Mouse (Mus musculus) layer of hippocampus, postnatal 25 days (tissue): ENCODE measurements around the gene Nck1. TPM values are rescaled to one million over a fixed set of nuclear protein-coding genes. Genes with fewer than 3 reads are reported as not detected.

Experiments
- DNase-seq, 2 experiments: peaks; one replicate each; pipeline ENCODE4 v3.0.0; 2022; ENCODE audit warnings: mixed read lengths in 2 of 2, low spot score in 1 of 2; ENCODE audit errors: extremely low spot score in 1 of 2
- total RNA-seq, 2 experiments: library from RNA; stranded (reverse); gene quantifications; 2 replicates each; pipeline ENCODE4 v1.2.3; 2021

Gene Nck1
- total RNA-seq = 10 to 100 TPM; 33.5 to 37.2 TPM

DNA sequence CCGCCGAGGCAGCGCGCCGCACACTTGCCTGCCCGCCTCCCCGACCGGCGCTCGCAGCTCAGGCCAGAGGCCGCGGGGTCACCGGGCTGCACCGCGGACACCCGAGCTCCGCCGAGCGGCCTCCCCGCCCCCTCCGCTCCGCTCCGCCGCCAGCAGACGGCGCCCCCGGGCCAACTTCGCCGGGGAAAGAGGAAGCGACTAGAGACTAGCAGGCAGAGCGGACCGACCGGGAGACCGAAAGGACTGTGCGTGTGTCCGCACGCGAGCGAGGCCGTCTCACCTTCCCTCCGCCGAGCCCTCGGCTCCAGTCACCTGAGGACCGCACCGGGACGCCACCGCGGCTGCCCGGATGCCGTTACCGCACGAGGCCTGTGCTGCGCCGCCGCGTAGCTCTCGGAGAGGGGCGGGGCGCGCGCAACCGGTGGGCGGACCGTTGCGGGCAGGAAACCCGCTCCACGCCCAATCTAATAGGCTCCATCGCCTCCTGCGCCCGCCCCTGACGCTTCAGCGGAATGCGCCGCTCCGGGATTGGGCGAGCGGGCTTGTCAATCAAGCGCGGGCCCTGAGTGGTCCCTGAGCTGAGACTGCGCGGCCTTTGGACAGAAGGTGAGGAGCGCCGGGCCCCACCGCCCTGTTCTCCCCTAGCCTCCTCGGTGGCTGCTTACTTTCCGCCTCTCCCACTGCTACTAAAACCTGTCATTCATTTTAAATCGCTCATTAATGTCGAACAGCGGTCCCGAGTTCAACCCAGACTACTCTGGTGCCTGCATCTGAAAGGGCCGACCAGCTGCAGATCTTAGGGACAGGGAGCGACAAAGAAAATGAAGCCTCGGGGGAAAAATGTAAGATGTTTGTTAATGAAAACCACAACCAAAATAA lies at the start of gene Nck1:
TSS of gene Nck1 (minus strand) at position 420 of the 879 bp plus-strand sequence.
- DNase-seq = peak; percentile 96 to 98

DNA sequence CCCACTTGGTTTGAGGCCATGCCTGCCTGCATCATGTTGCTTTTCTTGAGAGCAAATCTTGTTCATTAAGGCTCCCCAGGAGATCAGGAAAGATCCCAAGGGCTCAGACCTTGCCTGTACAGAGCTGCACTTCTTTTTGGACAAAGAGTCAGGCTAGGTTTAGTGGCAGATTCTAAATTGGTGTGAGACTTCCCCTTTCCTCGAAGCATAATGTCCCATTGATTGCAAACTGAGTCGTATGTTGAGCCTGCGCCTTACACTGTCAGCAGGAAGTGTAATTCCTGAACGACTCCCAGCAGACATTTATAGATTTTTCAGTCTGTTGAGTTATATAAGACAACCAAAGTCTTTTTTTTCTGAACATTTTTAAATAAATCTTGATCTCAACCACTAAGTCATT lies 44.5 kb upstream of the Nck1 start:
- DNase-seq = no peak

DNA sequence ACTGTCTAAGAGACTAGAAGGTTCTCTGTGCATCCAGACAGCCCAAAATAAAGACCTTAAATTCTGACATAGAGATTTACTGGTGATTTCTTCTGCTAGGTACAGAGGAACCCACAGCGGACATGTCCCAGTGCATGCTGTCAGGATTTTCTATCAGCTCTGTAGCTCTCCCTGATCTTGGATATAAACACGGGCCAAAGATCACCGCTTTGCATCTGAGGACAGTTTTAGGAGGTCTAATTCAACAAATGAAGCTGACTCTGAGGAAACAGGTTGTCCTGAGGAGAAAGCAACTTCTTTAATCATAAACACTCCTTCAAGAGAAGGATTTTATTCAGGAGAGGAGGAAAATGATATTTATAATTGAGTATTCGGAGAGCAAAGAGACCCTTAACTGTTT lies 38.1 kb upstream of the Nck1 start:
- DNase-seq = no peak

DNA sequence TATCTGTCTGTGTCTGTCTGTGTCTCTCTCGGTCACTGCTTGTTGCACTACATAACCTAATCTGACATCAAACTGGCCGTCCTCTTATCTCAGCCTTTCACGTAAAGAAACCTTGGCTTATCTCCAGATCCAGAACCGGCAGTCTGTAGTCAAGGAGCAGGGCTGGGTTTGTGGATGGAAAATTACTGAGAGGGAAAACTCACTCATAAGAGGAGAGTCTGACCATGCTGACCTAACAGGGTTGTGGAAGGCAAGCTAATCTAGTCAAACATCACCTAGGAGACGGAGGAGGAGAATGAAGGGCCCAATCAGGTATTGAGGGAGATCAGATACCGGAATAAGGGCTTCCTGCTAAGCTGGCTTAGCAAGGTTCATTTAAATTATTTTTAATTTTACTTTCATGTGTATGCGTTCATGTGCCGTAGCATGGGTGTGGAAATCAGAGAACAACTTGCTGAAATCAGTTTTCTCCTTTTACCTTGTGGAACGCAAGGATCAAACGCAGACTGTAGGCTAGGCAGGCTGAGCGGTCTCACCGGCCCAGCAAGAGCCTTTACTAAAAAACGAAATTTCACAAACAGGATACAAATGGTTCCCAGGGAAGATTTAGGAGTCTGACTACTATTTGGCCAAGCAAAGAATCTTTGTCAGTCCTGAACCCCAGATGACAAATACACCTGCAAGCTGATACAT lies 37.1 kb upstream of the Nck1 start:
- DNase-seq = no peak

DNA sequence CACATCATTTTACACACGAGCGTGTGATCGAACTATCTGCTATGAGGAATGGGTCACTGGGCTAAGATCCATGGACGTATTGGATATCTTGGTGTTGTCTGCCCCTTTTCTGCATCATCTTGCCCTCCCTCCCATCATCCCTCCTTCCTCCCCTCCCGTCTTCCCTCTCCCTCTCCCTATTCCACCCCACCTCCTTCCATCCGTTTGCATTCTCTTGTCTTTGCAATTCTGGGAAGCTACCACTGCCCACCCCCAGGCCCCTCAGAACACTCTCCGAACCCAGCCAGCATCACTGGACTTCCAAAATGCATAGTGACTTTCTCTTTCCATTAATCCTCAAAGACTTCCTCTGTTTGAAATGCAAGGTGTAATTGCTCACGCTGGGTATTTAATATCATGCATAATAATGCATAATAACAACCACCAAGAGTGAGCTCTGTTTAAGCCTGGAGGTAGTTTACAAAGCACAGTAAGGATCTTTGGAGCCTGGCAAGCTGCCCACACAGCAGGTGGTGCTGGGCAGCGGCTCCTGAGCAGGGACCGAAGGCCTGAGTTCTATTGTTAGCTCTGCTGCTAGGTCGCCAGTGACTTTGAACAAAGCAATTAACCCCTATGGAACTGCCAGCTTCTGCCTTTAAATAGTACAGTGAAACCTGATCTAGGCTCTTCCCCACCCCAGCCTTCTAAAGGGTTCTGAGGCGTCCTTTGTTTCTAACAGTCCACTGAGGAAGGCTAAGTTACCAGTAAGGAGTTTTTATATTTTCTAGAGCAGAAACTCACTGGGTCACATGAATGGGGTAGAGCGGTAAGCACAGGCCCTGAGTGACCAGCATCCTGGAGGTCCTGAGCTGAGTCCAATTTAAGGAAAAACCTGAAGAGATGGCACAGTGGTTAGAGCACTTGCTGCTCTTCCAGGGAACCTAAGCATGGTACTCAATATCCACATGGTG lies 35.9 kb upstream of the Nck1 start:
- no peak for DNase-seq

DNA sequence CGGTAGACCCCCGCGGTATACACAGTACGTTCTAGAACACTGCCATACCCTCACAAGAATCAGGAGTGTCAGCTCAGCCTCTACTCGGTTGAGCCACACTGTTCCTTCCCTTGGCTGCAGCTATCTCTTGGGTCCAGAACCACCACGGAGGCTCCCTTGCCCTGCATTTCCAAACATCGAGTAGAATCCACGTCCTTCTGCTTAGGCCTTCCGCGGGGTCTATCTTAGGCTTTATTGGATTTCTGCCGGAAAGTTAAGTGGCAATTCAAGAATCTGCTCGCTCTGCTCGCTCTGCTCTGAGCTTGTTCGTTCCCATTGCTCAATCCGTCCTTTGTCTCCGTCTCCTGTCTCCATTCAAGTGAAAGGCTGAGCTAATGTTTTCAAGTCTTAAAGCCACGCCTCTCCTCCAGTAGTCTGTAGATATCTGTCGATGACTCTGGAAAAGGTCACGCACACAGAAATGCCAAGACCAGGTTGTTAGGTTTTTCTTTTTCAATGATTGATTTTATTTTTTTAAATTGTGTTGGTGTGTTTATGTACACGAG lies 34.3 kb upstream of the Nck1 start:
- no peak for DNase-seq

DNA sequence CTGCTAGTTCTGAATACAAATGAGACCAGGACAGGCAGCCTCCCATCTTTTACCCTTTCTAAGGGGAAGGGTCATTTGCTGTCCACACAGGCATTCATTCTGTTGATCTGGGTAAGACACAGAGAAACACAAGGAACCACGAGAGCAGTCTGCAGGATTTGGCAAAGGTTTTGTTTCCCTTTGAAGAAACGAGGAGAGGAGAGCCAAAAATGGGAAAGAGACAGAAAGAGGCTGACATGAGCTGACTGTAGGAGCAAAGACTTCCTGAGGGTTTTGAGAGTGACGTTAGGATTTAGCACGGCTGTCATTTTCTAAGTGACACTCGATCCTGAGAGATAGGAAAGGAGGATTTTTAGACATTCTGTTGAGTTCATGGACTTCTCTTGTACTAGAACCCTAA lies 28.0 kb upstream of the Nck1 start:
- DNase-seq = no peak

DNA sequence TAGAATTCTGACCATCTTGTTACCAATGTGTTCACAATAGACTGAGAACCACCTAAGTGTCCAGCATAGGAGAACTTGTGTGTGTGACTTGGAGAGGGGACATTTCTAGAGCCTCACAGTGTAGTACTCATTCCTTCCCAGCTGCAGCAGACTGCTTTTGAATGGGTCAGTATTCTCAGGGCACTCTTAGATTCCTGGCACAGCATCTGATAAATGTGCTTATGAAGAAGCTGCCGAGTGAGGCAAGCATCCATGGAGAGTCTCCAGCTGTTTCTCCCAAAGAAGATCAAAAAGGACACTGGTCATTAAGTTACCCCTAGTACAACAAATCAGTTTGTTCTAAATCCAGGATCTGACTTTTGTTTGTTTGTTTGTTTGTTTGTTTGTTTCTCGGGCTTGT lies 27.4 kb upstream of the Nck1 start:
- DNase-seq = no peak

DNA sequence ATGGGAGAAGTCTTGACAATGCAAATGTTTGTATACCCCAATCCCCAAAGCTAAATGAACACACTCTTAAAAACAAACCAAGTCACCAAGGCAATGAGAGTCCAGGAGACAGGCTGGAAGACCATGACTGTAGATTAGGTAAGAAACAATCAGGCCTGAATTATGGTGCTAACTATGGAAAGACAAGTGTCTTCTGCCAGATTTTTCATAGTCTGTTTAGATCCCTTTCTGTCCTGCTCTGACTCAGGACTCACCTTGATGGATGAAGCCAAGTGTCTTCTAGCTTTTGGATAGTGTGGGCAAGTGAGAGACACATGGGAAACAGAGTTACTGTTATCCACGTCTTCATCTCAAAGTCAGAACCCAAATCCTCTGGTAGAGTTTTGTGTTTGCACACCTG lies 25.6 kb upstream of the Nck1 start:
- DNase-seq = no peak

DNA sequence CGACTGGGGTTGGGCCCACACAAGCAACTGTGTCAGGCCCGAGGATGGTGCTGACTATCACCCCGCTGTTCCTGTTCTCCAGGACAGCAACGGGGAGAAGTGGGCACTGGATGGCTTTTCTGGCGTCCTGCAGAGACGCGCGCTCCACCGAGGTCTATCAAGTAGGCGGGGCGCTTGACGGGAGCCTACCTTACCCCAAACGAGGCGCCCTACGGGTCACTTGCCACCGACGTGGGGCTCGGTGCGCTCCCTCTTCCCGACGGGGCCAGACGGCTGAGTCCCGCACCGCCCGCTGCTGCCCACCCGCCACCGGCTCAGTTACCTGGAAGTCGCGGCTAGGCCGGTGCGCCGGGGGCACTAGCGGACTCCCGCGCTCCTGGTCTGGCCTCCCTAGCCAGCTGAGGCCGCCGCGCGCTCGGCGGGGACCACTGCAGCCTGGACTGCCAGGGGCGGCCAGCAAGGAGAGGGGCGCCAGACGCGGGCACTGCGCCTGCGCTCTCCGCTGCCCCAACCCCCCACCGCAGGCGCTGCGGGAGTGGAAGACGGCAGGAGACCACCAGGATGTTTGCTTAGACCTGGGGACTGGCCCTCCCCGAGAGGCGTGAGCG lies 24.8 kb upstream of the Nck1 start, which contains the start of gene Slc35g2:
TSS of gene Slc35g2 (minus strand) at position 465 of the 608 bp plus-strand sequence.
- DNase-seq = peak; percentile 27 to 41

DNA sequence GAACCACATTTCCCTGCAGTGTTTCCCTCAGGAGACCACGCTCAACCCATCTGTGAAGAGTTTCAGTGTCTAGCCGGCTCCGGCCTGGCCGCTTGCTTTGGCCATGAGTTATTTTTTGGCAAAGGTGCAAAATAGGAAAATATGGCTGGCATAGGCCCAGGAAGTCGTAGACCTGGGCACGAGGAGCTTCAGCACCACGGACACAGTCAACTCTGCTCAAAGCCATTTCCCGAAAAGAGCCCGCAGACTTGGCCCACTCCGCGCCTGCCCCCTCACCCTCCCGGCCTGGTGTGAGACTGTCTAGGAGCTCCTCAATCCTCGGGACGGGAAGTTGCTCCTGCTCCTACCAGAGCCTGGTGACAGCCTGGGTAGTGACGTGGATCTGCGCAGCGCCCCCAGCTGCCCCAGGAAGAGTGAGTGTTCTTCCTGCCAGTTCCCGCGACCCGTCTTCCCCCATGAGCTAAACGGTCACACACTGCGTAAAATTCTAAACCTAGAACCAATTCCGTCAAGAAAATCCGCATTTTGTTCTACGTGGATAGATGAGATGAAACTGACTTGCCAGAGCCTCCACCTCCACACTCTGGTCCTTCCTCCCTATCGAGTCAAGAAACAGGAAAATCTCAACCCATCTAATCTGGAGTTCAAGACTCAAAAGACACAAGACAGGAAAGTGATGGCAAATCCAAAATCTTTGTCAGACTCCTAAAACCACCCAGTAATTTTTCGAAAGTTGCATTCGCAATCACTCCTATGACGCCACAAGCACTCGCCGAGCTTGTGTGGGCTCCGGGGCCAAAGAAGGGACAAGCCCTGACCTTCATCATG lies 24.1 kb upstream of the Nck1 start:
- DNase-seq = peak; percentile 20

DNA sequence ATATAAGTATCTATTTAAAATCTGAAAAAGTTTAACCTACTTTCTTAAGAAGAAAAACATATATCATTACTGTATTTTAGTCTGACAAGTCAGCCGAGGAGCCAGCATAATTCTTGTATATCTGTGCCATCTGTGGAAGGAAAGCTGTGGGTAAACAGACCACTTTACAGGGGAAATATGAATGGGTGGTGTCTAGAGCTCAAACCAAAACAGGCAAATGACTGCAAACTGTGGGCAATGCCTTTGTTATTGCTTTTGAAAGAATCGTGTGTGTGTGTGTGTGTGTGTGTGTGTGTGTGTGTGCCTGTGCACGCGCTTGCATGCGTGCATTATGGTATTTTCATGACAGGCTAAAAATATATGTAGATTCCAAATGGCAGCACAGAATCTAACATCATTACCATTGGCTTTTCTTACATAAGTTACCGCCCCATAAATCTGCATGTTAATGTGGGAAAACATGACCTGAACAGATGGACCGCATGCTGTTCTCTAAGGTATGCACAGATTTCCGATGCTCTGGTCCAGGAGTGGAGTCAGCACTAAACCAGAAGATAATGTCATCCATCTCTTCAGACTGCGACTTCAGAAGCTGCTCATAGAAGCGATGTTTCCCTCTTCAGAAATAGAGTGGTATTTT lies 14.4 kb upstream of the Nck1 start:
- no peak for DNase-seq

DNA sequence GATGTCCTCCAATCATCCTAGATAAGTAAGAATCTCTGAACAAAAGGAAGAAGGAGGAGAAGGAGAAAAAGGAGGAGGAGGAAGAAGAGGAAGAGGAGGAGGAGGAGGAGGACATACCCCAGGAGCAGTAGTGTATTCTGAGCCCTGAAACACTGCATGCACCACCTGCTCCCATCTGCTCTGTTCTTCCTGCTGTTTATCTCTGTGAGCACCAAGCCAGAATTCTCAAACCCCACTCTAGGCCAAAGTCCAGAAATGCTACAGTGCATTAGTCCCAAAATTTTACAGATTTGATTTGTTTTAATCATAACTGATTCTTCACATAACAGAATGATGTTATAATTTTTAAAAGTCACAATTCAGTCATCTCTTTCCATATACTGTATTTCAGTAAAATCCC lies 13.1 kb upstream of the Nck1 start:
- no peak for DNase-seq

DNA sequence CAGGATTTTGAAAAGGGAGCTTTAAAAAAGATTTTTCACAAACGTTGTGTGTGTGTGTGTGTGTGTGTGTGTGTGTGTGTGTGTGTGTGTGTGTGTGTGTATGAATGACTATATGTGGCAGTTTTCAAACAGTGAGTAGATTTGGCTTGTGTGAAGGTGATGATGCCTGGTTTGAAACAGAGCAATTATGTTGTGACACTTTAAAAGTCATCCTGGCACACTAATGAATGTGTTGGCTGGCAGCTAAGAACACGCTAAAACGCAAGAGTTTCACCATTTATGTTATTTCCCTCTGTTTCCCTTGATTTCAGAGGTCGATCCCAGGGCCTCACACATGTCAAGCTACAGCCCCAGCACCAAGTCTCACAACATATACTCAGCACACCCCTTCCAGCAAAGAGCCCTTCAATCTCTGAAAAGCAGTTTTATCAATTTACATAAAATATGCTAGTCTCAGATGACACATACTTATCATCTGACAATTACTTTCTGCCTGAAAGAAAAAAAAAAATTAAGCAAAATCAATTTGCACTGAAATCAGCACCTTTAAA lies 12.2 kb upstream of the Nck1 start:
- no peak for DNase-seq

DNA sequence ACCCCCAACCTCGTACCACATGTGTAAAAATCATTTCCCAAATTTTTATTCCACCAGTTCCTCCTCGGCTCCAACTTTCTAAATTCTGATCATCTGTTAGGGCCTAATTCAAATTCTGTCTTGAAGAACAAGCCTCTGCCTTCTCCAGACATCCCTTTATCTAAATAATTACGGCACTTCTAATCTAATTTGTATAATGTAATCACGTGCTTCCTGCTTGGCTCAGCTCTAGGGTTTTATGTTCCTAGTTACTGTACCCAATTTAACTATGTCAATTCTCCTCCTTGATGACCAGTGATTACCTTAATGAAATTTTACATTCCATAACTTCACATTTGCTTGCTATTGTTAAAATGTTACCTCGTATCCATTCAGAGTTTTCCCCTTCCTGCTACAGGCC lies 9.8 kb upstream of the Nck1 start:
- no peak for DNase-seq

DNA sequence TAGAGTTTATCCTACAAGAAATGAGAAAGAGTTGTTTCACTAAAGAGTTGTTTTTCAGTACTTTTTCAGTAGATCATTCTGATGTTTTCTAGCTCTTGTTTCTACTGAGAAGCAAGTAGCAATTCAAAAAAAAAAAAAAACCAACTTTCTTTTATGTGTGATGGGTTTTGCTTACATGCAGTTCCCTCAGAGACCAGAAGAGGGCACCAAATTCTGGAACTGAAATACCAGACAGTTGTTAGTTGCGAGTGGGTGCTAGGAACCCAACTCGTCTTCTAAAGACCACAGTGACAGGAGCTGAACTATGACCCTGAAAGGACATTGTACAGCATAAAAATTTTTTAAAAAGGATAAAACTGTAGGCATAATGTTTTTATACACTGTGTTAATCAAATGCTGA lies 2.4 kb upstream of the Nck1 start:
- no peak for DNase-seq

DNA sequence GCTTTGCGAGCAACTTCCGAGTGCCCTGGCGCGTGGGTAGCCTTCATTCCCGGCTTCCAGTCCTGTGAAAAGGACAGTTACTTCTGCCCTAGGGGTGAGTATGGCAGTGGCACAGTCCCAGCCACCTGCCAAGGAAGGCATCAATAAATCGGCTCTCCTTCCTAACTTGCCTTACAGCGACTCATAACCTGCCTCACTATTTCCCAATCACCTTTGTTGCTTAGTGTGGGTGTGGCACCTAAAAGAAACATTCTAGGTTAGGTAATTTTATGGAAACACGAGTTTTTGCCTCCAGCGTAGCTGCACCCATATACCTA lies 618 bp upstream of the Nck1 start:
- DNase-seq = no peak

DNA sequence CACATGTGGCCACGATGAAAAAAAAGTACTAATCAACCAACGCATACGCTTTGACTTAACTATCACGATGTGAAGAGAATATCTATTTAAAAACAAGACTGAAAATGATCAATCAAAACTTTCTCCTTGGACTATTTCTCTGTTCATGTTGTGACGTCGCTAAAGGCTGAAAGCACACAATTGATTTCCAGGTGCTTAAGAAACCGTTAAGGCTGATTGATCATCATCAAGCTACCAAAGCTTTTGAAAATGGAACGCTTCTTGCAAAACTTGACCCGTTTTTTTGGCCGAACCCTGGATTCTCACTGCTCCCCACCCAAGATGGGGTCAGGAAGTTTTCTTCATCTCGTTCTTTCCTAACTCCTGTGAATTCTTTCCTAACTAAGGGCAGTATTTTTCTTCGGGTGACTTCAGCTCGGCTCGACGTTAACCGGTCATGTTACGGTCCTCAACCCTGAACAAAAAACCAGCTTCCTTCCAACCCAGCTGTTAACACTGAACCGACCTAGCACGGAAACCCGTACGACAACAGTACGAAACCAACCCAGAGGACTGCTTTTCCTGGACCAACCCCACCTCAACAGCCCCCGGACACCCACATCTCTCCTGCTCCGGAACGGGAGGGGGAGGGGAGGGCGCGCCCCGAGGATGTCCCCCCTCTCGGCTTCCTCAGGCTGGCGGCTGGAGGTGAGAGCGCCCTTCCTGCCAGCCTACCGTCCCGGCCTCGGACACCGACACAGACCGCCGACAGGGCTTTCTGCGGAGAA lies 803 bp downstream of the Nck1 start:
- peak; percentile 17 to 27 for DNase-seq
